Mouse (Mus musculus) small intestine, adult 2 months (tissue): Measurements from ENCODE around the gene H1f0.

Source experiments
- CTCF ChIP-seq: fragments of 200-500 bp; IDR thresholded peaks from 2 replicates; pipeline ENCODE4 v1.5.1; 2012; ENCODE audit warnings: low read depth, mild to moderate bottlenecking, control low read depth, inconsistent platforms, low read length, moderate library complexity, mixed read lengths; ENCODE audit not compliant: insufficient replicate concordance, insufficient read length; ENCODE audit errors: extremely low read depth
- POLR2A ChIP-seq: fragments of 200-500 bp; IDR thresholded peaks from 2 replicates; pipeline ENCODE4 v1.6.1; 2012; ENCODE audit warnings: low read depth, mild to moderate bottlenecking, control low read depth, inconsistent platforms, low read length, moderate library complexity

- TF ChIP-seq CTCF (no peak), POLR2A (no peak)
Measured at GRCm38 (mm10) chr15:79056601-79057000, 28.4 kb downstream of the H1f0 start.
